ENCODE assay signal across 20 mouse cellular contexts in genomic region chr1:167253579-167253978, GRCm38 (mm10).
"Had no signal": no experiment of that assay in that cellular context is flagged by ENCODE, and none has a peak within 500 bp of the region (broad histone marks: within the 10 kb centered on the region; RNA-seq: fewer than 3 reads in every experiment).

No protein-coding gene starts in this region.

- ATAC-seq: hindbrain, postnatal 0 days; inflammation-experienced regulatory T-cells, adult 6 months; intestine, embryonic 16.5 days; intestine, postnatal 0 days had no signal

- DNase-seq: heart, postnatal 10 days; heart, postnatal 14 days; heart, postnatal 36 days; heart, postnatal 4 days; kidney, adult 11 months; kidney, adult 18-20 months; kidney, adult 2 months; kidney, adult 8-10 months; kidney, adult 9 months; kidney, postnatal 10 days; kidney, postnatal 14 days; kidney, postnatal 25 days; kidney, postnatal 36 days; kidney, postnatal 4 days; layer of hippocampus, adult 9-11 months; layer of hippocampus, postnatal 36 days had no signal
